Mouse (Mus musculus) E14TG2a.4 (cell line): ENCODE measurements around the gene Clcn2.

Source experiments
- H3K27me3 ChIP-seq: 2 replicates; pipeline ENCODE4 v1.6.1; 2014; ENCODE audit warnings: low read length, control low read depth; ENCODE audit not compliant: insufficient read depth
- H3K36me3 ChIP-seq: 2 replicates; pipeline ENCODE4 v1.6.1; 2014; ENCODE audit warnings: low read length, control low read depth; ENCODE audit not compliant: insufficient read depth
- H3K4me1 ChIP-seq: replicated peaks from 2 replicates; pipeline ENCODE4 v1.6.1; 2014; ENCODE audit warnings: low read depth, low read length, control low read depth
- H3K4me3 ChIP-seq: replicated peaks from 2 replicates; pipeline ENCODE4 v1.5.1; 2014; ENCODE audit warnings: mild to moderate bottlenecking, low read length
- H3K9me3 ChIP-seq: 2 replicates; pipeline ENCODE4 v1.6.1; 2014; ENCODE audit warnings: low read length, control low read depth
- CTCF ChIP-seq: conservative IDR thresholded peaks from 2 replicates; pipeline ENCODE4 v1.5.1; 2014; ENCODE audit warnings: low read length
- NANOG ChIP-seq: IDR thresholded peaks from 2 replicates; pipeline ENCODE4 v1.6.1; 2014; ENCODE audit warnings: borderline replicate concordance, low read length, mixed read lengths
- POU5F1 ChIP-seq: IDR thresholded peaks from 2 replicates; pipeline ENCODE4 v1.6.1; 2014; ENCODE audit warnings: low read length, borderline replicate concordance

Gene Clcn2

GRCm38 (mm10) chr16:20708939-20709734 lies 8.4 kb downstream of the Clcn2 start:
- Histone ChIP-seq H3K4me3 (no peak overlapping the region), H3K36me3 (peaks cover 98% of the 10 kb centered on the region), H3K27me3 (no peaks in the 10 kb centered on the region), H3K4me1 (peaks cover 85% of the 10 kb centered on the region), H3K9me3 (peaks cover 32% of the 10 kb centered on the region)
- TF ChIP-seq POU5F1 (no peak), NANOG (no peak), CTCF (peak; percentile 63)

GRCm38 (mm10) chr16:20708220-20708938 lies 9.2 kb downstream of the Clcn2 start:
- H3K36me3 ChIP-seq: peaks cover 100% of the 10 kb centered on the region
- H3K4me3 ChIP-seq: 0 out of 2 replicates have a peak overlapping the region, but pooled peaks have one; percentile 13
- no peaks in the 10 kb centered on the region for H3K27me3 ChIP-seq
- peaks cover 32% of the 10 kb centered on the region for H3K9me3 ChIP-seq
- TF ChIP-seq POU5F1: no peak
- no peak for TF ChIP-seq NANOG
- H3K4me1 ChIP-seq: peaks cover 85% of the 10 kb centered on the region

GRCm38 (mm10) chr16:20706407-20707055 lies 11.0 kb downstream of the Clcn2 start:
- Histone ChIP-seq H3K4me3 (peak overlapping the region; percentile 13), H3K36me3 (peaks cover 90% of the 10 kb centered on the region), H3K27me3 (no peaks in the 10 kb centered on the region), H3K4me1 (peaks cover 85% of the 10 kb centered on the region), H3K9me3 (peaks cover 24% of the 10 kb centered on the region)
- TF ChIP-seq CTCF (no peak), POU5F1 (no peak), NANOG (no peak)

- Histone ChIP-seq H3K4me1 (peaks cover 91% of the 10 kb centered on the region), H3K27me3 (no peaks in the 10 kb centered on the region), H3K4me3 (no peak overlapping the region), H3K9me3 (peaks cover 16% of the 10 kb centered on the region), H3K36me3 (peaks cover 82% of the 10 kb centered on the region)
- TF ChIP-seq CTCF (no peak), NANOG (no peak), POU5F1 (no peak)
These were observed 11.8 kb downstream of the Clcn2 start for GRCm38 (mm10) chr16:20705786-20706185.

GRCm38 (mm10) chr16:20703699-20704400 lies 13.7 kb downstream of the Clcn2 start:
- no peaks in the 10 kb centered on the region for H3K27me3 ChIP-seq
- peaks cover 69% of the 10 kb centered on the region for H3K36me3 ChIP-seq
- H3K4me1 ChIP-seq: peaks cover 97% of the 10 kb centered on the region
- no peaks in the 10 kb centered on the region for H3K9me3 ChIP-seq
- TF ChIP-seq NANOG (no peak), CTCF (no peak), POU5F1 (no peak)
- H3K4me3 ChIP-seq: no peak overlapping the region

- no peaks in the 10 kb centered on the region for H3K9me3 ChIP-seq
- peaks cover 89% of the 10 kb centered on the region for H3K4me1 ChIP-seq
- no peak overlapping the region; the same call in 1 of the 2 replicates for H3K4me3 ChIP-seq
- no peak for TF ChIP-seq CTCF
- TF ChIP-seq NANOG: no peak
- TF ChIP-seq POU5F1: no peak
- peaks cover 62% of the 10 kb centered on the region for H3K36me3 ChIP-seq
- no peaks in the 10 kb centered on the region for H3K27me3 ChIP-seq
These were observed 14.5 kb downstream of the Clcn2 start for GRCm38 (mm10) chr16:20703071-20703470.

- H3K36me3 ChIP-seq: peaks cover 56% of the 10 kb centered on the region
- 0 out of 2 replicates have a peak, but pooled peaks cover under 1% of the 10 kb centered on the region for H3K27me3 ChIP-seq
- peak overlapping the region; percentile 82 for H3K4me3 ChIP-seq
- no peaks in the 10 kb centered on the region for H3K9me3 ChIP-seq
- TF ChIP-seq CTCF (peak; percentile 88), POU5F1 (no peak)
- H3K4me1 ChIP-seq: peaks cover 83% of the 10 kb centered on the region
These were observed 15.0 kb downstream of the Clcn2 start for GRCm38 (mm10) chr16:20702522-20702893.

- TF ChIP-seq NANOG (no peak), CTCF (no peak), POU5F1 (no peak)
- peaks cover 78% of the 10 kb centered on the region for H3K4me1 ChIP-seq
- H3K4me3 ChIP-seq: peak overlapping the region; percentile 82
- peaks cover 50% of the 10 kb centered on the region for H3K36me3 ChIP-seq
- 0 out of 2 replicates have a peak, but pooled peaks cover 3% of the 10 kb centered on the region for H3K27me3 ChIP-seq
- H3K9me3 ChIP-seq: no peaks in the 10 kb centered on the region
These were observed 15.6 kb downstream of the Clcn2 start for GRCm38 (mm10) chr16:20701729-20702521.
